Mouse (Mus musculus) embryonic facial prominence, embryonic 12.5 days (tissue): Measurements from ENCODE around the gene Ifitm6. TPM values are rescaled to one million over a fixed set of nuclear protein-coding genes. Genes with fewer than 3 reads are reported as not detected.

Experiments
- ATAC-seq: fragments of 200-750 bp; cut with Nextera tagmentation; 2 replicates; pipeline ENCODE4 v1.8.0; 2017; ENCODE audit not compliant: insufficient number of reproducible peaks, insufficient read depth, low FRiP score, low TSS enrichment
- H3K27ac ChIP-seq: fragments of 300-500 bp; sonication (generic); 2 replicates; pipeline ENCODE4 v1.5.1; 2016; ENCODE audit warnings: mild to moderate bottlenecking
- H3K27me3 ChIP-seq: fragments of 300-500 bp; sonication (generic); 2 replicates; pipeline ENCODE4 v1.6.1; 2016; ENCODE audit warnings: mild to moderate bottlenecking, moderate library complexity
- H3K36me3 ChIP-seq: fragments of 300-500 bp; sonication (generic); 2 replicates; pipeline ENCODE4 v1.6.1; 2016; ENCODE audit warnings: mild to moderate bottlenecking
- H3K4me1 ChIP-seq: fragments of 300-500 bp; sonication (generic); 2 replicates; pipeline ENCODE4 v1.6.1; 2016
- H3K4me2 ChIP-seq: fragments of 300-500 bp; sonication (generic); replicated peaks from 2 replicates; pipeline ENCODE4 v1.6.1; 2016; ENCODE audit warnings: mild to moderate bottlenecking, moderate library complexity
- H3K4me3 ChIP-seq: fragments of 300-500 bp; sonication (generic); 2 replicates; pipeline ENCODE4 v1.5.1; 2016; ENCODE audit warnings: mild to moderate bottlenecking
- H3K9ac ChIP-seq: fragments of 300-500 bp; sonication (generic); 2 replicates; pipeline ENCODE4 v1.6.1; 2016; ENCODE audit warnings: mild to moderate bottlenecking, moderate library complexity
- H3K9me3 ChIP-seq: fragments of 300-500 bp; sonication (generic); 2 replicates; pipeline ENCODE4 v1.6.1; 2016; ENCODE audit warnings: mild to moderate bottlenecking, moderate library complexity
- WGBS: fragments of 180-500 bp; shearing (Covaris S2); methylation state at CpG from one replicate; pipeline ENCODE4 v1.1.7; 2016; 5-methylcytosine and 5-hydroxymethylcytosine counted together
- polyA plus RNA-seq: library from polyadenylated mRNA; unstranded; fragments of >200 nt; fragmentation: Nextera tagmentation; extraction: Ambion mirVana; gene quantifications from 2 replicates; pipeline ENCODE4 v1.2.1, GENCODE M21; 2016

The Ifitm6 gene
- polyA plus RNA-seq, 1 experiment from 2014 or later: 0.43 TPM

DNA sequence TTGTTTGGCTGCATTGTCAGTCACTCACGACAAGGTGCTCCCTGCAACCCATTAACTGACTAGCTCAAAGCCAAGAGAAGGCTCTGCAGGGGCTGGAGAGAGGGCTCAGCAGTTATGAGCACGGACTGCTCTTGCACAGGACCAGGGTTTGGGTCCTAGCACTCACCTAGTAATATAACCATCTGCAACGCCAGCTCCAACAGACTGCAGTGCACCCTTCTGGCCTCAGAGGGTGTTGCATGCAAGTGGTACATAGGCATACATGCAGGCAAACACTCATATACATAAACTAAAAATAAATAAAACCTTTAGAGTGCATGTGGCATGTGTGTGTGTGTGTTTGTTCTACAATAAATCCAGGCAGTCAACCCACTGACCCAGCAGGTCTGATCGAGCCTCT lies 38.1 kb upstream of the Ifitm6 start:
- ATAC-seq: no peak

DNA sequence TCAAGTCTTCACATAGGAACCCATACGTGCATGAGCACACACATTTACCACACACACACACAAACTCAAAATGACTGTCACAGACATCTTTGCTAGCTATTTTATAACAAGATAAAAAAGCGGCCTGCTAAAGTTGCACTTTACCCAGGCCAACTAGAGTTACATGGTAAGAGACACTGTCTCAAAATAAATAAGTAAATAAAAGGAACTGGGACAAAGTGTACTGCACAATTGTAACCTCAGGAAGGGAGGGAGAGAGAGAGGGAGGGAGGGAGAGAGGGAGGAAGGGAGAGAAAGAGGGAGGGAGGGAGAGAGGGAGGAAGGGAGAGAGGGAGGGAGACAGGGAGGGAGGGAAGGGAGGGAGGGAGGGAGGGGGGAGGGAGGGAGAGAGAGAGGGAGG lies 34.7 kb upstream of the Ifitm6 start:
- 85% methylated on average over 2 of the region's 2 CpGs for WGBS

More for the DNA sequence above, 38.1 kb upstream of the Ifitm6 start:
- H3K9me3 ChIP-seq: no peaks in the 10 kb centered on the region
- no peak overlapping the region for H3K4me3 ChIP-seq
- H3K9ac ChIP-seq: no peak overlapping the region
- H3K4me1 ChIP-seq: peaks cover 5% of the 10 kb centered on the region
- H3K36me3 ChIP-seq: no peaks in the 10 kb centered on the region
- H3K27ac ChIP-seq: no peak overlapping the region
- WGBS: 83% methylated on average over 4 of the region's 4 CpGs
- no peak overlapping the region for H3K4me2 ChIP-seq
- no peaks in the 10 kb centered on the region for H3K27me3 ChIP-seq

DNA sequence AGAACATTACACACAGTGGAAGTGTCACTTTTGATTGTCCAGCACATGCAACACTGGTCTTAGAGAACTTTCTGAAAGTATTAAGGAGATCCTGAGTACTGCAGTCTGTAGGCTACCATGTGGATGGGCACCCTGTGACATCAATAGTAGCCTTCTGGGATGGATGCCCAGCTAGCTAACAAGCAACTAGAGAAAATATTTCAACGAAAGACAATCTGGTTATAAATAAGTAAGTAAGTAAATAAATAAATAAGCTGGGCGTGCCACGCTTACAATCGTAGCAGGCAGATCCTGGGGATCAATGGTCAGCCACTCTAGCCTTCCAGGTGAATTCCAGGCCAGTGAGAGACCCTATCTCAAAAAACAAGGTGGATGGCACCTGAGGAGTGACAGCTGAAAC lies 34.3 kb upstream of the Ifitm6 start:
- Histone ChIP-seq H3K4me1 (peaks cover 14% of the 10 kb centered on the region; the same call in 1 of the 2 replicates), H3K4me2 (no peak overlapping the region), H3K9me3 (no peaks in the 10 kb centered on the region), H3K4me3 (no peak overlapping the region), H3K27ac (no peak overlapping the region), H3K36me3 (no peaks in the 10 kb centered on the region), H3K27me3 (no peaks in the 10 kb centered on the region), H3K9ac (no peak overlapping the region)
- WGBS: 91% methylated on average over 4 of the region's 4 CpGs
- ATAC-seq: no peak

More for the DNA sequence above, 34.7 kb upstream of the Ifitm6 start:
- ATAC-seq: no peak
- no peaks in the 10 kb centered on the region for H3K9me3 ChIP-seq
- H3K4me1 ChIP-seq: peaks cover 10% of the 10 kb centered on the region; the same call in 1 of the 2 replicates
- no peak overlapping the region for H3K4me3 ChIP-seq
- no peaks in the 10 kb centered on the region for H3K27me3 ChIP-seq
- H3K36me3 ChIP-seq: no peaks in the 10 kb centered on the region
- H3K4me2 ChIP-seq: no peak overlapping the region
- no peak overlapping the region for H3K9ac ChIP-seq
- H3K27ac ChIP-seq: no peak overlapping the region

DNA sequence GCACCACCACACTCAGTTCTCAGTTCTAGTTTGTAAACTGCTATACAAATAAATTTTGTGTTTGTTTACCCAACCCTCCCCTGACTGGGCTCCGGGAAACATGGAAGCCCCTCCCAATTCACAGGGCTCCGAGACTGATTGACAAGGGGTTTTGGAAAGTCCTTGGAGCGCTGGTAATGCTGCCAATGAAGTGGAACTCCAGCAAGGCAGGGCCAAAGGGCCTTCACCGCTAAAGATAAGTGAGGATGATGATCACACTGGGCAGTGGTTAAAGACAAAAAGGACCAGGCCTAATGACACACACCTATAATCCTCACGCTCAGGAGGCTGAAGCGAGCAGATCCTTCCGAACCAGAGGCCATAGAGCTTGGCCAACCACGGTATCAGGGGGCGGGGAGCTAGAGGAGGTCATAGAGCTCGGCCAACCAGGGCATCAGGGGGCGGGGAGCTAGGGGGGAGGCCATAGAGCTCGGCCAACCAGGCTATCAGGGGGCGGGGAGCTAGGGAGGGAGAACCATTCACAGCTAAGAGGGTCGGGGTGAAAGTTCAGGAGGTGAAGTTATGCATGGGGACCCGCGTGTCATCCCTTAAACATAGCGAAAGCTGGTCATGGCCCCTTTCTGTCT lies 33.4 kb upstream of the Ifitm6 start:
- no peaks in the 10 kb centered on the region for H3K36me3 ChIP-seq
- no peaks in the 10 kb centered on the region for H3K9me3 ChIP-seq
- no peak overlapping the region for H3K4me3 ChIP-seq
- H3K27me3 ChIP-seq: no peaks in the 10 kb centered on the region
- H3K9ac ChIP-seq: no peak overlapping the region
- no peak for ATAC-seq
- H3K4me2 ChIP-seq: no peak overlapping the region
- H3K27ac ChIP-seq: no peak overlapping the region
- 66% methylated on average over 17 of the region's 17 CpGs for WGBS
- peaks cover 17% of the 10 kb centered on the region; the same call in 1 of the 2 replicates for H3K4me1 ChIP-seq

DNA sequence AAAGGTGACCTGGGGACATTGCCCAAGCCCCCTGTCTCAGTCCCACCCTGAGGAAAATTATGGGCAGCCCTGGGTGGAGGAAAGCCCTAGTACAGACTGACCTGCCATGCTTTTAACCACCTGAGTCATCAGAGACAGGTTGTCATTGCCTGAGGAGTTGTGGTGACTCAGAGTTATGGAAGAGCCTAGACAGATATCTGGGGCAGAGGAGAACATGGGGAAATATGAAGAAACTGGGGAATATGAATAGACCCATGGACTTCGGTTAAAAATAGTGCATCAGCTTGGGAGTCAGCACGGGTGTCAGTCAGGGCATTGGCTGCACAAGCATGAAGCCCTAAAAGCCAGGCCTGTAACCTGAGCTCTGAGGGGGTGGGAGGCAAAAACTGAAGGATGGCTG lies 31.6 kb upstream of the Ifitm6 start:
- Histone ChIP-seq H3K27me3 (no peaks in the 10 kb centered on the region), H3K4me1 (peaks cover 17% of the 10 kb centered on the region; the same call in 1 of the 2 replicates), H3K9ac (no peak overlapping the region), H3K36me3 (no peaks in the 10 kb centered on the region), H3K9me3 (no peaks in the 10 kb centered on the region), H3K4me3 (no peak overlapping the region), H3K4me2 (no peak overlapping the region), H3K27ac (no peak overlapping the region)
- WGBS: 92% methylated on average over 2 of the region's 2 CpGs
- ATAC-seq: no peak

DNA sequence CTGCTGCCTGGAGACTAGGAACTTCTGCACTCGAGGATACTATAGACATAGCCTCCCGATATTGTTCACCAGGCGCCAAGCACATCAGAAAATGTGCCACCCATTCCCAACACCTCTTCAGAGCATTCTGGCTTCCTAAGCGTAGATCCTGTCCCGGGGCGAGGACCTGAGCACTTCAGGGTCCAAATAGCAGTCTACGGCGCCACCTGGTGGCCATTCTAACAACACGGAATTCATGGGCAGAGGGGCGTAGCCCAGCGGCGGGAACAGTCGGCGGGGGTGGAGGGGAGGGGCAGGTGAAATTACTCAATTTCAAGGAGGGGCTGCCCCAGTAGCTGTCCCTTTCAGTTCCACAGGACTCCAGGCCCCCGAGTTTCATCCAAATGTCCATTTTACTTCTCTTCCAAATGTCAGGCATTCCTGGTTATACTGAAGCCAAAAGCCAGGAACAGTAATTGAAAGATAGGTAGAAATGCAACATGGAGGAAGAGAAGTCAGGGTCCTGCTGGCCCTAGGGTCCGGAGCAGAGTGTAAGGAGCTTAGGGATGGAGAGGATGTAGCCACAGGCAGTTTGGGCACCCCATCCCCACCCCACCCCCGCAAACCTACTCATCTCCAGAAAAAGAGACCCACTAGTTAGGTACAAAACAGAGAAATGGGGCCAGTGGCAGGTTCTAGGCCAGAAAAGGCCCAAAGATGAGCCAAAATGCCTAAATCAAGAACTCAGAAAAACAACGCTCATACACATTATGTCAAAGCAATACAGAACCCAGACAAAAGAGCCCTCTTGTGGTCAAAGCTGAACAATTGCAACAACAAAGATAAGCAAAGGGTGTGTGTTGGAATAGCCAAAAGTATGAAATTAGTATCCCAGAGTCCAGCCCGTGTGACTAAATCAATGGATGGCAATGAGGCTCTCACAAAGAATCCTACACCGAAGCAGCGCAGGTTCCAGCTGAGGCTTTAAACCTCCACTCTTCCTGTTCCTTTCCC lies 30.8 kb upstream of the Ifitm6 start:
- Histone ChIP-seq H3K27ac (peak overlapping the region; percentile 69; the same call in 1 of the 2 replicates), H3K9me3 (no peaks in the 10 kb centered on the region), H3K9ac (peak overlapping the region; percentile 35), H3K27me3 (no peaks in the 10 kb centered on the region), H3K36me3 (no peaks in the 10 kb centered on the region), H3K4me2 (peak overlapping the region; percentile 67), H3K4me3 (peak overlapping the region; percentile 30), H3K4me1 (peaks cover 17% of the 10 kb centered on the region; the same call in 1 of the 2 replicates)
- WGBS: 10% methylated on average over 21 of the region's 21 CpGs
- peak; percentile 85 for ATAC-seq

DNA sequence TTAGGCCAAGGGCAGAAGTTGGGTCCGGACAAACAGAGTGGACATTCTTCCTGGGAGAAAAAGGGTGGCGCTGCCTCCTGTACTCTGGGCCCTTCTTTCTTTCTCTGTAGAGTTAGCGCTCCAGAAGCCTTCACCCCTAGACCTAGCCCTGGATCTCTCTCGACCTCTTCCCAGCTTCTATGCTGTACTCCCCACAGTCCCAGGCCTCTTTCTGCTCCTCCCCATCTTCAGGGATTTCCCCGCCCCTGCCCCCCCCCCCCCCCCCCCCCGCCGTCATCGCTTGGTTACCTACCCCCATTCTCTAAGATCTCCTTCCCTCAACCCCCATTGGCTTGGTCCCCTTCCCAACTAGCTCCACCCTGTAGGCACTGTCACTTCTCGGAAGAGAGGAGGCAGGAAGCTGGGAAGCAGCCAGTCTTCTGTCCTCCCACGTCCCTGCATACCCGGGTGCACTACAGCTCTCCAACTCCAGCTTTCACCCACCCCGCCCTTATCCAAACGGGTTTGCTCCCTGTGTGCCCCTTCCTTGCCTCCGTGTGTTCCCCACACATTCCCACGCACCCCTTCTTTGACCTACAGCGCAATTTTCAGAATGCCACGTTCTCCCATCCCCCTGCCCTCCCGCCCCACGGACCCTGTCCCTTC lies 30.0 kb upstream of the Ifitm6 start:
- H3K36me3 ChIP-seq: no peaks in the 10 kb centered on the region
- peak; percentile 77 for ATAC-seq
- peak overlapping the region; percentile 30 for H3K4me3 ChIP-seq
- WGBS: 6% methylated on average over 15 of the region's 19 CpGs
- H3K27ac ChIP-seq: peak overlapping the region; percentile 69
- peaks cover 17% of the 10 kb centered on the region; the same call in 1 of the 2 replicates for H3K4me1 ChIP-seq
- peak overlapping the region; percentile 35 for H3K9ac ChIP-seq
- H3K27me3 ChIP-seq: no peaks in the 10 kb centered on the region
- peak overlapping the region; percentile 67 for H3K4me2 ChIP-seq
- H3K9me3 ChIP-seq: no peaks in the 10 kb centered on the region

DNA sequence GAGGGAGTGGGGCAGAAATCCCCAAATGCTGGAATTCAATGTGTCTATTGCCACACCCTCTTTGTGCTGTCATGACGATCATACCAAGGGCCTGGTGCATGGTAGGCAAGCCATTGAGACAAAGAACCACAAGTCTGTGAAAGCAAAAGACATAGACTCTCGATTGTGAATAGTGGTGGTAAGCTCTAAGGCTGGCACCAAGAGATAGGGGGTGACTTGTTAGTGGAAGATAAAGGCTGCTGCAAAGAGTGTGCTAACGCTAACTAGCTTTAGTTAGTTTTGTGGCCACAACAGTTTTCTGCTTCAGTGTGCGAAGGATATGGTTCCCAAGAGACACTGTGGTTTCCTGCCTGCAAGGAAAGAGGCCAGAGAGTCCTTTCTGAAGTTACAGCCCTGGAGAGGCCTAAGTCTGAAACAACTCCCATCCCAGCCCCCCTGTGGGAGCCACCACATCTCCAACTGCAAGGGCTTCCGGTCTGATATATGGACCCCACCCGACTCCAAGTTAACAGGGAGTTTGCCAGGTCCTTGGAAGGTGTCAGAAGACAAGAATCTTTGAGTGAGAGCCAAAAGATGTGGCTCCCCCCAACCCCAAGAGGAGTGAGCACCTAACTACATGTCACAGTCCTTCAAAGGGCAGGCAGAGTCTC lies 29.3 kb upstream of the Ifitm6 start:
- no peak overlapping the region for H3K4me3 ChIP-seq
- H3K27me3 ChIP-seq: no peaks in the 10 kb centered on the region
- H3K4me2 ChIP-seq: peak overlapping the region; percentile 67
- no peaks in the 10 kb centered on the region for H3K9me3 ChIP-seq
- no peak overlapping the region for H3K9ac ChIP-seq
- H3K4me1 ChIP-seq: peaks cover 17% of the 10 kb centered on the region; the same call in 1 of the 2 replicates
- 69% methylated on average over 6 of the region's 6 CpGs for WGBS
- 0 out of 2 replicates have a peak, but pooled peaks have one; percentile 1 for ATAC-seq
- H3K27ac ChIP-seq: peak overlapping the region; percentile 58; the same call in 1 of the 2 replicates
- H3K36me3 ChIP-seq: no peaks in the 10 kb centered on the region

DNA sequence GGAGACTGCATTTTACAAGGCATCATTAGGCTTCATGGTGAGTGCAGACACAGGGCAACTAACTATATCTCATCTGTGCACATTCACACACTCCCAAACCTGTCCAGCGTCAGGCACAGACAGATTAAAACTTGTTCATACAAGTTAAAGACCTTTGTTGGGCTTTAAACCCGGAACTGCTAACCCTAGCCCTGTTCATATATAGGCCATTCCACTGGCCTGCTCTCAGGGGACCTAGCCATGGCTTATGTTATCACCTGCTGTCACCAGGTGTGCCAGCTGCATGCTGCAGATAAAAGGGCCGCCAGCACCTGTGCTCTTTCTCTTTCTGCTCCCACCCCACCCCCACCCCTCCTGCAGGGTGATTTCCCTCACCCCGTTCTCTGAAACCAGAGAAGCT lies 24.8 kb upstream of the Ifitm6 start:
- H3K9me3 ChIP-seq: no peaks in the 10 kb centered on the region
- no peak overlapping the region for H3K4me2 ChIP-seq
- H3K27ac ChIP-seq: 0 out of 2 replicates have a peak overlapping the region, but pooled peaks have one; percentile 57
- H3K27me3 ChIP-seq: no peaks in the 10 kb centered on the region
- peaks cover 11% of the 10 kb centered on the region for H3K4me1 ChIP-seq
- peak overlapping the region; percentile 24; the same call in 1 of the 2 replicates for H3K9ac ChIP-seq
- H3K4me3 ChIP-seq: no peak overlapping the region
- WGBS: 41% methylated on average over 4 of the region's 4 CpGs
- ATAC-seq: no peak
- no peaks in the 10 kb centered on the region for H3K36me3 ChIP-seq

DNA sequence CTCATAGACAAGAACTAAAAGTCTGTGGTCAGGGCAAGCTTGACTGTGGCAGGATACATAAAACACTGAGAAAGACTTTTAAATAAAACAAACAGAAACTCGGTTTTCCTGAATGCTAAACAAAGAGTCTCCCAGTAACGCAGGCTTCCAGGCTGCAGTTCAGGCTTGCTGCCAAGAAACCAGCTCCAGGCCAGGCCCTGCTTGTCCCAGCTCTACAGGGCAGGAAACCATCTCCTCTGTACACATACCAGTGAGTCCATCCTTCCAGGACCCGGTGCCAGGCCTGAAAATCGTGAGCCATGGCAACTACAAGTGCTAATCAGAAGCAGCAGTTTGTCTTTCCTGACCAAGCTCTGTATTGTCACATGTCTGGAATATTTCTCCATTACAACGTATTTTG lies 23.9 kb upstream of the Ifitm6 start:
- peaks cover 3% of the 10 kb centered on the region; the same call in 1 of the 2 replicates for H3K4me1 ChIP-seq
- no peak overlapping the region for H3K4me2 ChIP-seq
- peak overlapping the region; percentile 66 for H3K27ac ChIP-seq
- H3K4me3 ChIP-seq: no peak overlapping the region
- no peaks in the 10 kb centered on the region for H3K9me3 ChIP-seq
- 11% methylated on average over 5 of the region's 5 CpGs for WGBS
- H3K36me3 ChIP-seq: no peaks in the 10 kb centered on the region
- no peak overlapping the region for H3K9ac ChIP-seq
- no peak for ATAC-seq
- no peaks in the 10 kb centered on the region for H3K27me3 ChIP-seq
